Mouse (Mus musculus) midbrain, embryonic 13.5 days (tissue): Measurements from ENCODE around the gene Kif5a. TPM values are rescaled to one million over a fixed set of nuclear protein-coding genes. Genes with fewer than 3 reads are reported as not detected.
A peak's percentile ranks its signal among the peaks of the same experiment; 100 is the strongest.

Source experiments
- ATAC-seq: fragments of 200-750 bp; cut with Nextera tagmentation; 2 replicates; pipeline ENCODE4 v1.8.0; 2017; ENCODE audit warnings: mild to moderate bottlenecking, moderate TSS enrichment, moderate library complexity
- H3K27ac ChIP-seq: fragments of 300-500 bp; sonication (generic); 2 replicates; pipeline ENCODE4 v1.5.1; 2015; ENCODE audit warnings: inconsistent platforms, mild to moderate bottlenecking, moderate library complexity
- H3K27me3 ChIP-seq: fragments of 300-500 bp; sonication (generic); 2 replicates; pipeline ENCODE4 v1.6.1; 2015; ENCODE audit warnings: mild to moderate bottlenecking, inconsistent platforms
- H3K36me3 ChIP-seq: fragments of 300-500 bp; sonication (generic); 2 replicates; pipeline ENCODE4 v1.6.1; 2015; ENCODE audit warnings: mild to moderate bottlenecking, inconsistent platforms
- H3K4me1 ChIP-seq: fragments of 300-500 bp; sonication (generic); replicated peaks from 2 replicates; pipeline ENCODE4 v1.6.1; 2015; ENCODE audit warnings: inconsistent platforms
- H3K4me2 ChIP-seq: fragments of 300-500 bp; sonication (generic); replicated peaks from 2 replicates; pipeline ENCODE4 v1.6.1; 2015; ENCODE audit warnings: moderate library complexity, mild to moderate bottlenecking, inconsistent platforms
- H3K4me3 ChIP-seq: fragments of 300-500 bp; sonication (generic); replicated peaks from 2 replicates; pipeline ENCODE4 v1.5.1; 2015; ENCODE audit warnings: mild to moderate bottlenecking, inconsistent platforms
- H3K9ac ChIP-seq: fragments of 300-500 bp; sonication (generic); replicated peaks from 2 replicates; pipeline ENCODE4 v1.6.1; 2015; ENCODE audit warnings: mild to moderate bottlenecking, inconsistent platforms
- H3K9me3 ChIP-seq: fragments of 300-500 bp; sonication (generic); 2 replicates; pipeline ENCODE4 v1.6.1; 2016; ENCODE audit warnings: mild to moderate bottlenecking, inconsistent platforms
- WGBS: fragments of 180-500 bp; shearing (Covaris S2); methylation state at CpG from one replicate; pipeline ENCODE4 v1.1.7; 2015; 5-methylcytosine and 5-hydroxymethylcytosine counted together
- polyA plus RNA-seq: library from polyadenylated mRNA; unstranded; fragments of >200 nt; fragmentation: Nextera tagmentation; extraction: Ambion mirVana; gene quantifications from 2 replicates; pipeline ENCODE4 v1.2.1, GENCODE M21; 2015

Kif5a gene
- polyA plus RNA-seq, 1 experiment from 2014 or later: 73.0 TPM

DNA sequence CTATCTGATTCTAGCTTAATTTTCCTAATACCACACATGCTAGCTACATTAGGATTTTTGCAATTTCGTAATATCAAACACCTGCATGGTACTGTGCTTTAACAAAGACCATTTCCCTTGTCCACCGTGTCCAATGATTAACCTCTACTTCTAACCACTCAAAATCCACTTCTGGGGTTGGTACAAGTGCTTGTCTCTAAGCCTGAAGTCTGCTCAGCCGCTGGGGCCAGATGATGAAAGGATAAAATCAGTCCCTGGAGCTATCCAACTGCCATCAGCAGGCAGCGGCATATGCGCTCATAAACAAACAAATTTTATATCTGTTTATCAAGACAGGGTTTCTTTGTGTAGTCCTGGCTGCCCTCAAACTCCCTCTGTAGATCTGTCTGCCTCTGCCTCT lies 58.6 kb downstream of the Kif5a start:
- H3K4me2 ChIP-seq: no peak overlapping the region
- ATAC-seq: no peak
- no peaks in the 10 kb centered on the region for H3K27me3 ChIP-seq
- H3K9me3 ChIP-seq: no peaks in the 10 kb centered on the region
- peaks cover 87% of the 10 kb centered on the region for H3K36me3 ChIP-seq
- H3K27ac ChIP-seq: no peak overlapping the region
- WGBS: 92% methylated on average over 5 of the region's 5 CpGs
- no peak overlapping the region for H3K9ac ChIP-seq
- no peak overlapping the region for H3K4me3 ChIP-seq
- peaks cover under 1% of the 10 kb centered on the region for H3K4me1 ChIP-seq

DNA sequence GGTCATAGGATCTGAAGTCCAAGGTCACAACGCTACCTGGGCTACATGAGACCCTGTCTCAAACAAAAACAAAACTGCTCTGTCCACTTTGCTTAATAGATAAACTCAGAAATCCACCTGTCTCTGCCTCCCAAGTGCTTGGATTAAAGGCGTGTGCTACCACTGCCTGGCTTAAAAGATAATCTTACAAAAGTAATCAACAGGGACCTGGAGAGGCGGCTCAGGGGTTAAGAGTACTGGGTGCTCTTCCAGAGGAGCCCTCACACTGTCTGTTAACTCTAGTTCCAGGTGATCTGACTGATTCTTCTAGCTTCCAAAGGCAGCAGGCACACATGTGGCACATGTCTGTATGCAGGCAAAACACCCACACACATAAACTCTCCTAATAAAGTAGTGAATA lies 60.0 kb downstream of the Kif5a start:
- Histone ChIP-seq H3K9ac (no peak overlapping the region), H3K4me3 (no peak overlapping the region), H3K4me1 (no peaks in the 10 kb centered on the region), H3K9me3 (no peaks in the 10 kb centered on the region), H3K27ac (no peak overlapping the region), H3K4me2 (no peak overlapping the region), H3K36me3 (peaks cover 95% of the 10 kb centered on the region), H3K27me3 (no peaks in the 10 kb centered on the region)
- 90% methylated on average over 3 of the region's 3 CpGs for WGBS
- no peak for ATAC-seq

DNA sequence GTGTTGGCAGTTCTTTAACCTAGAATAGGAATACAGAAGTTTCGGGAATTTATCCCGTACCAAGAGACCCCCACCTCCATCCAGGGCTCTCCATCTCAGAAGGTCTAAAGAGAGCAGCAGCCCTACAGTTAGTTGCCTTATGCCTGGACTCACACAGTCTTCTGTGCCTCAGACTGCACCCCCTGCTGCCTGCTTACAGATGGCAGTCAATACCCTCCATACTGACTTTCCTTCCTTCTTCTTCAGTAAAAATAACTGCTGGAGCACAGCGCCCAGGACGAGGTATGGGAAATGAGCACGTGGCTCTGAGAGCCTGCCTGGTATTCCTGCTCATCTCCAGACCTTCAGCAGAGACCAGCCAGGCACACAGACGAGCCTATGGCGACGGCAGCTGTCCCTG lies 62.9 kb downstream of the Kif5a start:
- Histone ChIP-seq H3K4me2 (no peak overlapping the region), H3K4me1 (peaks cover 10% of the 10 kb centered on the region), H3K27ac (no peak overlapping the region), H3K9ac (no peak overlapping the region), H3K27me3 (no peaks in the 10 kb centered on the region), H3K9me3 (no peaks in the 10 kb centered on the region), H3K36me3 (peaks cover 73% of the 10 kb centered on the region), H3K4me3 (no peak overlapping the region)
- WGBS: 86% methylated on average over 8 of the region's 8 CpGs
- ATAC-seq: no peak

DNA sequence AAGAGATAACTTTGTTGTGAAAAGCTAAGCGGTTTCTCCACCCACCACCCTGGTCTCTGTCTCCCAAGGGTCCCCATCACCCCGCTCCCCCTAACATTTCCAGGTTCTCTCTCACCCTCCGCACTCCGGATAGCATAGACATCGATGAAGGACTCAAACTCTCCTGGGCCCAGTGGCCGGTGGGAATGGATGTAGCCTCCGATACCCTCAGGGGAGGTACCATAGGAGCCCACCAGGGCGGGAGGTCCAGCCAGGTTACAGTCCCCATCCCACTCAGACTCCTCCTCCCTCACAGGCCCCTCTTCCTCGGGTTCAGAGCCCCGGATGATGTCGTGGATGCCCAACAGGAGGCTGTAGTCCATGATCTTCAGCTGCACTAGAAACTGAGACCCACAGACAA lies 63.7 kb downstream of the Kif5a start:
- no peak overlapping the region for H3K4me2 ChIP-seq
- no peak overlapping the region for H3K4me3 ChIP-seq
- H3K36me3 ChIP-seq: peaks cover 65% of the 10 kb centered on the region
- no peaks in the 10 kb centered on the region for H3K9me3 ChIP-seq
- 86% methylated on average over 11 of the region's 11 CpGs for WGBS
- ATAC-seq: no peak
- H3K27me3 ChIP-seq: no peaks in the 10 kb centered on the region
- H3K9ac ChIP-seq: no peak overlapping the region
- no peak overlapping the region for H3K27ac ChIP-seq
- H3K4me1 ChIP-seq: peaks cover 17% of the 10 kb centered on the region

DNA sequence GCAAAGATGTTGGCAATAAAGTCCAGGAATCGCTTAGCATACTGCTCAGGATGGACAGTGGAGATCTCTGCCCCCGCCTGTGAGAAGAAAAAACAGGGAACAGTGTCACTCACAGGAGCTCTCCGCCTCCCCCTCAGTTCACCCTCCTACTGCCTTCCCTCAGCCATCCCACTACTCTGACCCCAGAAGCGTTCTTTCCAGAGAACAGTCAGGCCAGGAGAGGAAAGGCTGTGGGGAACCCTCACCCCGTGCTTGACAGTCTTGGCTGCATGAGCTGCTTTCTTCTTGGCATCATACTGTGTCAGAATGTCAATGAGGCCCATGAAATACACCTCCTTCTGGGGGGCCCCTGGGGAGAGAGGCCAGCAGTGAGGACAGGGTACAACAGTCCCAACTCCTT lies 64.1 kb downstream of the Kif5a start:
- Histone ChIP-seq H3K4me2 (no peak overlapping the region), H3K9me3 (no peaks in the 10 kb centered on the region), H3K27me3 (no peaks in the 10 kb centered on the region), H3K4me1 (peaks cover 21% of the 10 kb centered on the region), H3K4me3 (no peak overlapping the region), H3K36me3 (peaks cover 61% of the 10 kb centered on the region), H3K9ac (no peak overlapping the region), H3K27ac (no peak overlapping the region)
- WGBS: 77% methylated on average over 5 of the region's 5 CpGs
- ATAC-seq: no peak

DNA sequence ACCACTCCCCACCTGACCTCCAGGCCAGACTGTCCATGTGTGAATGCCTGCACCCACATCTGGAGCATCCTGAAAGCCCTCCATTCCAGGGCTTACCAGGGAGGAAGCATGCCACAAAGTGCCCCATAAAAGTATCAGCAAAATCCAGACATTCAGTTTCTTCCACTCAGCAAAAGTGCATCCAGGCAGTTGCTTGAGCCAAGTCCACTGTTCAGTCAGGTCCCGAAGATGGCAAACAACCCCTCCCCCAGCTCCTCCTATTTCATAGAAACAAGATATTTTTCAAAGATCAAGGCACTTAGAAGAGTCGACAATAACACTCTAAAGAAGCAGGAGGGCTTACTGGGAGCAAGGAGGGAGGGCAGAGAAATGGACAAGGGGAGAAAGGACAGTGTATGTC lies 64.7 kb downstream of the Kif5a start:
- no peak overlapping the region for H3K9ac ChIP-seq
- H3K27me3 ChIP-seq: no peaks in the 10 kb centered on the region
- H3K9me3 ChIP-seq: no peaks in the 10 kb centered on the region
- H3K4me1 ChIP-seq: peaks cover 23% of the 10 kb centered on the region
- H3K27ac ChIP-seq: no peak overlapping the region
- no peak for ATAC-seq
- no peak overlapping the region for H3K4me3 ChIP-seq
- peaks cover 56% of the 10 kb centered on the region for H3K36me3 ChIP-seq
- no peak overlapping the region for H3K4me2 ChIP-seq
- whole genome bisulfite sequencing: 76% methylated on average over 2 of the region's 2 CpGs

DNA sequence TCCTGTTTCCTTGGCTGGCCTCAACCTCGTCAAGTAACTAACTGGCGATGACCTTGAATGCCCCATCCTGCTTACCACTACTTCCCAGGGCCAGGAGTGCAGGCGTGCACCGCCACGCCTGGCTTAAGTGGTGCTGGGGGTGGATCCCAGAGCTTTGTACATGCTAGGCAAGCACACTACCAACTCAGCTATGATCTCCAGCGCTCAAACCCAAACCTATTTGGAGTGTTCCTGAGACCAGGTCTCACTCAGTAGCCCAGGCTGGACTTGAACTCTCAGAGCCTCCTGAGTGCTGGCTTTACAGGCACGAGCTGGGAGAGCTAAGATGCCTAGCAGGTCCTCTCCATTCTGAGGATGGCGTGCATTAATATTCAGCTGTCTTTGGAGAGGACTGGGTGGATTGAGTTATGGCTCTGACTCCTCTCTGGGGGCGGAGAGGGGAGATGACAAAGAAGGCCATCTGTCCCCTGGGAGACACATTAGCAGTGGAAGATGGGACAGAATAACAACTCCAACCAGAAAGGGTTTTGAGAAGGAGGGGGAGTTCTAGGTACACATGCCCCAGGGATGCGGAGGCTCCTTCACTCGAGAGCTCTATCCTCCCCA lies 65.5 kb downstream of the Kif5a start:
- no peaks in the 10 kb centered on the region for H3K9me3 ChIP-seq
- no peak overlapping the region for H3K9ac ChIP-seq
- ATAC-seq: no peak
- peaks cover 53% of the 10 kb centered on the region for H3K36me3 ChIP-seq
- WGBS: 92% methylated on average over 11 of the region's 11 CpGs
- H3K27me3 ChIP-seq: no peaks in the 10 kb centered on the region
- no peak overlapping the region for H3K27ac ChIP-seq
- H3K4me2 ChIP-seq: no peak overlapping the region
- no peak overlapping the region for H3K4me3 ChIP-seq
- H3K4me1 ChIP-seq: peaks cover 30% of the 10 kb centered on the region

DNA sequence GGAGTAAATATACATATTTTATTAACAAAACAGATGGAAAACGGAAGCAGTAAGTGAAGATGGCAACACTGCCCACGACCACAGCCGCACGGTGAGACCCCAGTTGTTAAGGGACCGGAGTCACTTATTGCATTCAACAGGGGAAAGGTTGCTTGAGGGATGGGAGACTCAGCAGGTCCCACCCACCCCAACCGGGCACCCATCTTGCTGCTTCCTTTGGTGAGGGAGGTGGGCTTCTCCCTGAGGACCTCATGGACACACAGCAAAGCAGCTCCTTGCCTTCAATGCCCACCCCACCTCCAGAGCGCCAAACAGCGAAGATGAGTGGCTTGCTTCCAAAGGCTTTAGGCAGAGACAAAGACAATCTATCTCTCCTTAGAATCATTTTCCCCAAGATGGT lies 66.0 kb downstream of the Kif5a start:
- ATAC-seq: no peak
- Histone ChIP-seq H3K4me3 (no peak overlapping the region), H3K4me1 (peaks cover 30% of the 10 kb centered on the region), H3K27ac (no peak overlapping the region), H3K4me2 (no peak overlapping the region), H3K9ac (no peak overlapping the region), H3K9me3 (no peaks in the 10 kb centered on the region), H3K36me3 (peaks cover 53% of the 10 kb centered on the region), H3K27me3 (no peaks in the 10 kb centered on the region)
- WGBS: 92% methylated on average over 8 of the region's 8 CpGs

DNA sequence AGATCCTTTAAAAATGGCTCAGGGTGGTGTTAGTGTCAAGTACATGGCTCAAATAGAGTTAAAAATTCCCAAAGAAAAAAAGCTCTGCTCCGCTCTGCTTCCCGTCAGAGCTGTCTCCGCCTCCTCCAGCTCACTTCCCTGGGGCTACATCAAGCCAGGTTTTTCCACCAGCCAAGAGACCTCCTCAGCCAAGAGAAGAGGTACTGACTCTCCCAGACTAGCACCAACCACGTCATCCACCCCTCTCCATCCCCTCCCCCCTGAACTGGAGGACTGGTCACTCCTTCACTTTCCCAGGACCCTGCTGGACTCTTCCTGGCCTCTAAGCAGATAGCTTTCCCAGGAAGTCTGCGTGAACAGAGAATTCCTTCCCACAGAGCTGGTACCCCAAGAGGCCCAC lies 66.8 kb downstream of the Kif5a start:
- ATAC-seq: peak; percentile 60
- no peaks in the 10 kb centered on the region for H3K9me3 ChIP-seq
- H3K27ac ChIP-seq: peak overlapping the region; percentile 91
- H3K36me3 ChIP-seq: peaks cover 51% of the 10 kb centered on the region
- H3K27me3 ChIP-seq: no peaks in the 10 kb centered on the region
- H3K4me2 ChIP-seq: peak overlapping the region; percentile 79
- 6% methylated on average over 5 of the region's 5 CpGs for WGBS
- H3K9ac ChIP-seq: peak overlapping the region; percentile 96
- H3K4me3 ChIP-seq: peak overlapping the region; percentile 92
- peaks cover 30% of the 10 kb centered on the region for H3K4me1 ChIP-seq

DNA sequence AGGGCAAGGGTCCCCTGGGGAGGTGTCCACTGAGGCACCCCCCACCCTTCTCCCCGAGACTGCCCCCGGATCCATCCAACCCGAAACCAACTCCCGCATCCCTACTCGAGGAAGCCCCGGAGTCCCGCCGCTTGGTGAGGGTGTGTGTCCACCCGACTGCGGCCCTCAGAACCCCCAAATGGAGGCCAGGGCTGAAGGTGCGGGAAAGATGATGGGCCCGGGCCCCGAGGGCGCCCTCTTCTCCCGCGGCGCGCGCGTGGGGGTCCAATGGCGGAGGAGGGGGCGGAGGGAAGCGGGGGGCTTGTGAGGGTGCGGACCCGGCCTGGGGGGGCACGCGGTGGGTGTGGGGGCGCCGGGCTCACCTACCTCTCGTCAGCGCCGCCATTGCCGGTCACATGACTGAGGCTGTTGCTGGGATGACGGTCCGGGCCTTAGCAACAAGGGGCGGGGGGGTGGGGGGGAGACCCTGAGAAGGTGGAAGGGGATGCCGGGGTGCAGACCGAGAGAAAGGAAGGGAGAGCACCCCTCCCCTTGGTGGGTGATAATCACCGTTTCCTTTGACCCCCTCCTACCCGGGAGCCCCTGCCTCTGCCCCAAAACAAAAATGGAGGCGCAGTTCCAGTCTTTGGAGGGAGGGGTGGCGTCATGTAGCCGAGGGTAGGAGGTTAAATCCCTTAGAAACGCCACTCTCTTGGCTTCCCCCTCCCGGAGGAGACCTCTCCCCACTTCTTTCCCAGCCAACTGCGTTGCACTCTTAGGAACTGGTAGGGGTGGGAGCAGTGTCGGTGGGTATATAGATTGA lies 67.6 kb downstream of the Kif5a start, which contains the start of gene Dtx3:
Dtx3 (minus strand) TSS at position 401 of the 802 bp plus-strand sequence.
- Histone ChIP-seq H3K9ac (peak within 1 kb of the TSS; percentile 96), H3K4me3 (peak within 1 kb of the TSS; percentile 92), H3K36me3 (peaks cover 53% of the 10 kb centered on the region), H3K4me1 (peaks cover 33% of the 10 kb centered on the region), H3K4me2 (peak within 1 kb of the TSS; percentile 79), H3K27me3 (no peaks in the 10 kb centered on the region), H3K27ac (peak within 1 kb of the TSS; percentile 91), H3K9me3 (no peaks in the 10 kb centered on the region)
- ATAC-seq: peak; percentile 70
- WGBS: 0% methylated on average over 35 of the region's 47 CpGs

DNA sequence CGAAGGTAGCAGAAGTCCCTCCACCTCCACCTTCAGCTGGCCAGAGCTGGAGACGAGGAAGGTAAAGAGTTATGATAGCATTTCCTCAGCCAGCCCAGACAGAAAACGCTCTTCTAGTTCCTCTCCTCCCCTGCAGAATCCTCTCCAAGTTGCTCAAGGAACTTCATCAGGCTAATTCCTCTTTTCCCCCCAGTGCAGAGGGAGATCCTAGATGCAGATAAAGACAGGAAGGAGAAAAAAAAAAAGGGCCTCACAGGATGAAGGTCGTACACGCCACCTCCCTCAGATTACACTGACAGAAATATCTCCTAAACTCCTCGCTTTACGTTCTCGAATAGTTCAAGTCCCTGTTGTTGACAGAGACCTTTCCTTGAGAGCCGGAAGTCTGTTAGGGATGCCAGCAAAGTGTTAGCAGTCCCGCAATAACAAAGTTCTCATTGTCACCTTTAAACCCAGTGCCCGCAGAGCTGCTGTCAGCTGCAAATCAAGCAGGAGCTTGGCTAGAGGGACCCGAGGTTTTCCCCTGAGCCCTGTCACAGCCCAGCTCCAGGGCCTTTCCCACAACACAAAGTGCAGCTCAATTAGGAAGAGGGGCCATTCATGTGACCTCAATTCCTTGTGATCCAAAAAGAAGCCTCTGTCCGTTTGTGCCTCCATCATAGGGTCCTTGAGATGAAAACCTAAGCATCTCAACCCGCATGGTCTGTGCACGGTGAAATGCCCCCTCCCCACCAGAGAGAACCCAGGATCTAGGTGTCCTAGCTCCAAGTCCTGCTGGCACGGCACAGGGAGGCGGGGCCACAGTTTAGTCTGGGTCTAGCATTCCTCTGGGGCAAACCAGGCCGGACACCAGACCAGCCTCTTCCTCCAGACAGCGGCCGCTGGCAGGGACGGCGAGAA lies 68.5 kb downstream of the Kif5a start:
- H3K4me2 ChIP-seq: peak overlapping the region; percentile 79
- peak overlapping the region; percentile 92 for H3K4me3 ChIP-seq
- H3K4me1 ChIP-seq: peaks cover 41% of the 10 kb centered on the region
- H3K27me3 ChIP-seq: no peaks in the 10 kb centered on the region
- H3K9ac ChIP-seq: peak overlapping the region; percentile 96
- 25% methylated on average over 22 of the region's 22 CpGs for WGBS
- H3K9me3 ChIP-seq: no peaks in the 10 kb centered on the region
- H3K36me3 ChIP-seq: peaks cover 45% of the 10 kb centered on the region
- peak; percentile 37; the same call in 1 of the 2 replicates for ATAC-seq
- peak overlapping the region; percentile 91 for H3K27ac ChIP-seq

DNA sequence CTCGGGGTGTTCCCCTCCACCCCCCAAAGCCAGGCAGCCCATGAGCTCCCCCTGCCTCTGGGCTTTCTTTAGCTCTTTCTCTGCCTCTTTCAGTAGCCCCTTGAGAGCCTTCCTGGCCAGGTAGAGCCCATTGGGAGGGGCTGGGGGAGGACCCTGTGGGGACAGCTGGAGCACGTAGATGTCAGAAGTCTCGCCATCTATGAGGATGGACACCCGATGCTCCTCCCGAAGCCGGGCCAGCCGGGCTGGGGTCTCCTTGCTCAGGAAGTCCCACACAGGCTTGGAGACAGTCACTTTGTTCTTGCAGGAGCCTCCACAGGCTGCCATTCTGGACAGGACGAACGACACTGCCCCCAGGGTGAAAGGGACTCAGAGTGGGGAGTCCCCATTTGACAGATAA lies 70.1 kb downstream of the Kif5a start:
- no peak overlapping the region for H3K9ac ChIP-seq
- H3K4me1 ChIP-seq: peaks cover 54% of the 10 kb centered on the region
- H3K27ac ChIP-seq: no peak overlapping the region
- ATAC-seq: no peak
- H3K9me3 ChIP-seq: no peaks in the 10 kb centered on the region
- WGBS: 93% methylated on average over 9 of the region's 9 CpGs
- no peaks in the 10 kb centered on the region for H3K27me3 ChIP-seq
- H3K4me2 ChIP-seq: no peak overlapping the region
- H3K4me3 ChIP-seq: no peak overlapping the region
- peaks cover 28% of the 10 kb centered on the region for H3K36me3 ChIP-seq
